Mouse (Mus musculus): ENCODE measurements around the gene Plcd1. TPM values are rescaled to one million over a fixed set of nuclear protein-coding genes. Genes with fewer than 3 reads are reported as not detected.

The Plcd1 gene
- polyA plus RNA-seq, 2 experiments, result 38.2 to 50.0 TPM

- H3K4me2 ChIP-seq (replicated peaks; ENCODE audit: low read depth, low read length, severe bottlenecking), result no peak overlapping the region
- H3K9me3 ChIP-seq (ENCODE audit: control insufficient read depth, low read length), result no peaks in the 10 kb centered on the region
- H3K4me1 ChIP-seq (ENCODE audit: control insufficient read depth, insufficient read depth, low read length), result peaks cover 3% of the 10 kb centered on the region; the same call in 1 of the 2 replicates
- H3K27me3 ChIP-seq (ENCODE audit: control insufficient read depth, insufficient read depth, low read length), result no peaks in the 10 kb centered on the region
- H3K36me3 ChIP-seq (ENCODE audit: control insufficient read depth, insufficient read depth, low read length), result peaks cover 43% of the 10 kb centered on the region
- WGBS, result 82% methylated on average over 13 of the region's 13 CpGs
- ATAC-seq (ENCODE audit: low FRiP score, low read depth) (no peak), DNase-seq (ENCODE audit: low spot score) (no peak)
- no peak overlapping the region for H3K27ac ChIP-seq (replicated peaks; ENCODE audit: low read depth, low read length)
- H3K9ac ChIP-seq (ENCODE audit: low read depth, low read length, severe bottlenecking), result no peak overlapping the region
- no peak for TF ChIP-seq POLR2A (IDR thresholded peaks at IDR 0.05; ENCODE audit: borderline replicate concordance, extremely low read depth, insufficient read depth, insufficient read length)
- H3K4me3 ChIP-seq (replicated peaks; ENCODE audit: low read length), result no peak overlapping the region
Measured at GRCm38 (mm10) chr9:119070173-119070825, 23.0 kb downstream of the Plcd1 start.

DNA sequence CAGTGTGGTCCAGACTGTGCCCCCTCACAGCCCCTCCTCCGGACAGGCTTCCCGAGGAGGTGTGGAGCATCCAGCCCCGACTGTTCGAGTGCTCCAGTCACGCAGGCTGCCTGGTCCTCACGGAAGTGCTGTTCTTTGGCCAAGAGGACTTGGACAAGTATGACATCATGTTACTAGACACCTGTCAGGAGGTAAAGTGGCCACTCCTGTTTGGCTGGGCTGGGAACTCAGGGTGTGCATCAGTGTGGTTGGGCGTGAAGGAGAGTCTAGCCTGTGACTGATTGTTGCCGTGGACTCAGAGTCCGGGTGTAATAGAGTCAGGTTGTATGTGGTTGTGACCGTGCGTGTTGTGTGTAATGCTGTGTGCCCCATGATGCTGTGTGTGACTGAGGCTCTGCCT lies 25.0 kb downstream of the Plcd1 start:
- Histone ChIP-seq H3K9me3 (ENCODE audit: control insufficient read depth, low read length) (no peaks in the 10 kb centered on the region), H3K4me1 (ENCODE audit: control insufficient read depth, insufficient read depth, low read length) (peaks cover 7% of the 10 kb centered on the region; the same call in 1 of the 2 replicates), H3K27me3 (ENCODE audit: control insufficient read depth, insufficient read depth, low read length) (no peaks in the 10 kb centered on the region), H3K27ac (replicated peaks; ENCODE audit: low read depth, low read length) (no peak overlapping the region), H3K4me3 (replicated peaks; ENCODE audit: low read length) (no peak overlapping the region), H3K4me2 (replicated peaks; ENCODE audit: low read depth, low read length, severe bottlenecking) (no peak overlapping the region), H3K36me3 (ENCODE audit: control insufficient read depth, insufficient read depth, low read length) (peaks cover 23% of the 10 kb centered on the region), H3K9ac (ENCODE audit: low read depth, low read length, severe bottlenecking) (no peak overlapping the region)
- DNase-seq (ENCODE audit: low spot score) (no peak), ATAC-seq (ENCODE audit: low FRiP score, low read depth) (no peak)
- 85% methylated on average over 11 of the region's 11 CpGs for WGBS
- TF ChIP-seq POLR2A (IDR thresholded peaks at IDR 0.05; ENCODE audit: borderline replicate concordance, extremely low read depth, insufficient read depth, insufficient read length), result no peak

- H3K27me3 ChIP-seq (ENCODE audit: control insufficient read depth, insufficient read depth, low read length), result no peaks in the 10 kb centered on the region
- ATAC-seq (ENCODE audit: low FRiP score, low read depth) (peak; percentile 51; the same call in 1 of the 2 replicates), DNase-seq (ENCODE audit: low spot score) (peak; percentile 92)
- no peak overlapping the region for H3K9ac ChIP-seq (ENCODE audit: low read depth, low read length, severe bottlenecking)
- H3K36me3 ChIP-seq (ENCODE audit: control insufficient read depth, insufficient read depth, low read length), result peaks cover 16% of the 10 kb centered on the region
- H3K27ac ChIP-seq (replicated peaks; ENCODE audit: low read depth, low read length), result no peak overlapping the region
- no peak for TF ChIP-seq POLR2A (IDR thresholded peaks at IDR 0.05; ENCODE audit: borderline replicate concordance, extremely low read depth, insufficient read depth, insufficient read length)
- no peaks in the 10 kb centered on the region for H3K9me3 ChIP-seq (ENCODE audit: control insufficient read depth, low read length)
- no peak overlapping the region for H3K4me2 ChIP-seq (replicated peaks; ENCODE audit: low read depth, low read length, severe bottlenecking)
- H3K4me1 ChIP-seq (ENCODE audit: control insufficient read depth, insufficient read depth, low read length), result peaks cover 7% of the 10 kb centered on the region; the same call in 1 of the 2 replicates
- no peak overlapping the region for H3K4me3 ChIP-seq (replicated peaks; ENCODE audit: low read length)
- 5% methylated on average over 6 of the region's 6 CpGs for WGBS
Measured at GRCm38 (mm10) chr9:119067601-119068000, 25.7 kb downstream of the Plcd1 start.

- Histone ChIP-seq H3K4me2 (replicated peaks; ENCODE audit: low read depth, low read length, severe bottlenecking) (no peak overlapping the region), H3K27ac (replicated peaks; ENCODE audit: low read depth, low read length) (no peak overlapping the region), H3K4me1 (ENCODE audit: control insufficient read depth, insufficient read depth, low read length) (peaks cover 7% of the 10 kb centered on the region; the same call in 1 of the 2 replicates), H3K4me3 (replicated peaks; ENCODE audit: low read length) (no peak overlapping the region), H3K27me3 (ENCODE audit: control insufficient read depth, insufficient read depth, low read length) (no peaks in the 10 kb centered on the region), H3K36me3 (ENCODE audit: control insufficient read depth, insufficient read depth, low read length) (no peaks in the 10 kb centered on the region), H3K9ac (ENCODE audit: low read depth, low read length, severe bottlenecking) (no peak overlapping the region), H3K9me3 (ENCODE audit: control insufficient read depth, low read length) (no peaks in the 10 kb centered on the region)
- no peak for ATAC-seq (ENCODE audit: low FRiP score, low read depth)
- whole genome bisulfite sequencing, result 55% methylated on average over 4 of the region's 4 CpGs
- TF ChIP-seq POLR2A (IDR thresholded peaks at IDR 0.05; ENCODE audit: borderline replicate concordance, extremely low read depth, insufficient read depth, insufficient read length), result no peak
- DNase-seq (ENCODE audit: low spot score), result no peak
Measured at GRCm38 (mm10) chr9:119064296-119064695, 29.0 kb downstream of the Plcd1 start.

- no peaks in the 10 kb centered on the region for H3K9me3 ChIP-seq (ENCODE audit: control insufficient read depth, low read length)
- no peak for TF ChIP-seq POLR2A (IDR thresholded peaks at IDR 0.05; ENCODE audit: borderline replicate concordance, extremely low read depth, insufficient read depth, insufficient read length)
- no peaks in the 10 kb centered on the region for H3K27me3 ChIP-seq (ENCODE audit: control insufficient read depth, insufficient read depth, low read length)
- no peak overlapping the region for H3K4me3 ChIP-seq (replicated peaks; ENCODE audit: low read length)
- DNase-seq (ENCODE audit: low spot score) (no peak), ATAC-seq (ENCODE audit: low FRiP score, low read depth) (no peak)
- no peaks in the 10 kb centered on the region for H3K36me3 ChIP-seq (ENCODE audit: control insufficient read depth, insufficient read depth, low read length)
- no peak overlapping the region for H3K4me2 ChIP-seq (replicated peaks; ENCODE audit: low read depth, low read length, severe bottlenecking)
- peaks cover 7% of the 10 kb centered on the region; the same call in 1 of the 2 replicates for H3K4me1 ChIP-seq (ENCODE audit: control insufficient read depth, insufficient read depth, low read length)
- no peak overlapping the region for H3K27ac ChIP-seq (replicated peaks; ENCODE audit: low read depth, low read length)
- 32% methylated on average over 19 of the region's 19 CpGs for WGBS
- H3K9ac ChIP-seq (ENCODE audit: low read depth, low read length, severe bottlenecking), result no peak overlapping the region
Measured at GRCm38 (mm10) chr9:119063036-119063644, 30.2 kb downstream of the Plcd1 start.
